Mouse (Mus musculus) megakaryocyte, embryonic 14.5 days (primary cell): ENCODE measurements around the gene Tfip11. TPM values are rescaled to one million over a fixed set of nuclear protein-coding genes. Genes with fewer than 3 reads are reported as not detected.

Experiments
- H3K27me3 ChIP-seq: replicated peaks from 2 replicates; pipeline ENCODE3; 2012; ENCODE audit warnings: inconsistent platforms
- H3K36me3 ChIP-seq: replicated peaks from 2 replicates; pipeline ENCODE3; 2012; ENCODE audit warnings: low read length, inconsistent platforms, mixed read lengths
- H3K4me1 ChIP-seq: 2 replicates; pipeline ENCODE4 v1.6.1; 2012; ENCODE audit warnings: inconsistent platforms
- H3K4me3 ChIP-seq: replicated peaks from 2 replicates; pipeline ENCODE3; 2012; ENCODE audit warnings: moderate library complexity, mild to moderate bottlenecking, inconsistent platforms
- H3K9me3 ChIP-seq: 2 replicates; pipeline ENCODE4 v1.6.1; 2012; ENCODE audit warnings: inconsistent platforms
- FLI1 ChIP-seq: IDR thresholded peaks from 2 replicates; pipeline ENCODE4 v1.6.1; 2012; ENCODE audit warnings: low read length, inconsistent platforms, mixed read lengths
- GATA1 ChIP-seq: IDR thresholded peaks from 3 replicates; pipeline ENCODE4 v1.6.1; 2012; ENCODE audit warnings: mixed read lengths, low read length, inconsistent platforms, borderline replicate concordance
- polyA plus RNA-seq: library from polyadenylated mRNA; stranded (reverse); fragments of >175 nt; gene quantifications from 2 replicates; pipeline ENCODE4 v1.2.3, GENCODE M21; 2012; ENCODE audit warnings: low replicate concordance; ENCODE audit not compliant: insufficient read depth

The Tfip11 gene
- polyA plus RNA-seq, 1 experiment: 35.0 TPM

- Histone ChIP-seq H3K27me3 (no peaks in the 10 kb centered on the region), H3K36me3 (peaks cover 96% of the 10 kb centered on the region), H3K4me3 (peak overlapping the region; percentile 70), H3K9me3 (no peaks in the 10 kb centered on the region), H3K4me1 (peaks cover 93% of the 10 kb centered on the region)
- TF ChIP-seq GATA1 (no peak), FLI1 (no peak)
Measured at GRCm38 (mm10) chr5:112356322-112356721, 30.2 kb downstream of the Tfip11 start.

GRCm38 (mm10) chr5:112359520-112359919 lies 33.4 kb downstream of the Tfip11 start:
- peaks cover 88% of the 10 kb centered on the region for H3K4me1 ChIP-seq

DNA sequence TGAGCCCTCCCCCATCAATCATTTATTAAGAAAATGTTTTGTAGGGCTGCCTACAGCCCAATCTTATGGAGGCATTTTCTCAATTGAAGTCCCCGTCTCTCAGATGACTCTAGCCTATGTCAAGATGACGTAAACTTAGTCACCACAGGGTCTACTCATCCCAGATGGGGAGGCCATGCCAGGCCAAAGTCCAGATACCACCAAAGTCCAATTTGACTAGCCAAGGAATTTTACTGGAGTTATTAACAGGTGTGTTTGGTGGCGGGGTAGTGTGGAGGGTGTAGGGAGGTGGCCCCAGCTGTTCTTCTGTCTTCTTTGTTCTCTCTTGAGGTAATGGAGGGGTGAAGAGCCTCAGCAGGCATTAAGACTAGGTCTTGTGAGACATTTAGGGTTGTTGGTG lies 33.9 kb downstream of the Tfip11 start:
- Histone ChIP-seq H3K27me3 (no peaks in the 10 kb centered on the region), H3K4me1 (peaks cover 88% of the 10 kb centered on the region), H3K4me3 (peak overlapping the region; percentile 88), H3K9me3 (peaks cover 6% of the 10 kb centered on the region), H3K36me3 (peaks cover 95% of the 10 kb centered on the region)
- TF ChIP-seq GATA1: no peak
- no peak for TF ChIP-seq FLI1

More at GRCm38 (mm10) chr5:112359520-112359919, 33.4 kb downstream of the Tfip11 start:
- no peaks in the 10 kb centered on the region for H3K27me3 ChIP-seq
- H3K4me3 ChIP-seq: peak overlapping the region; percentile 88
- H3K9me3 ChIP-seq: peaks cover 6% of the 10 kb centered on the region
- peak; percentile 87 for TF ChIP-seq GATA1
- no peak for TF ChIP-seq FLI1
- peaks cover 95% of the 10 kb centered on the region for H3K36me3 ChIP-seq

- H3K27me3 ChIP-seq: no peaks in the 10 kb centered on the region
- peaks cover 76% of the 10 kb centered on the region for H3K4me1 ChIP-seq
- peaks cover 94% of the 10 kb centered on the region for H3K36me3 ChIP-seq
- H3K9me3 ChIP-seq: peaks cover 6% of the 10 kb centered on the region
- TF ChIP-seq FLI1: no peak
- no peak for TF ChIP-seq GATA1
- H3K4me3 ChIP-seq: no peak overlapping the region
Measured at GRCm38 (mm10) chr5:112364184-112364797, 38.1 kb downstream of the Tfip11 start.

DNA sequence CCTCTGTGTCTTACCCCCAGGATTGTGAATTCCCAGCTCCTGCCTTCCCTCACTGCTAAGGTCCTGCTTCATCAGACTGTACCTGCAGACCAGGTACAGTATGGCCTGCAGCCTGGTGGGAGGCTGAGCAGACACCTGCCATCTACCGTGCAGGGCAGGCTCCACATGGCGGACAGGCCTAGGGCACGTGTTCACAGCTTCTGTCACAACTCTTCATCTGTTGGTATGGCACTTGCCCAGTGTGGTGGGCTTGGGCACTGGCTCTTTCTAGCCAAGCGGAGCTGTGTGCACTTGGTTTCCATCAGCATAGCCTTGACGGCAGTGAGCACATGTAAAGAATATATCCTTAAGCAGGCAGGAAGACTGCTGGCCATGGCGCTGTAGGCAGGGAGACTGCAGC lies 40.7 kb downstream of the Tfip11 start:
- peaks cover 81% of the 10 kb centered on the region for H3K4me1 ChIP-seq
- H3K9me3 ChIP-seq: peaks cover 4% of the 10 kb centered on the region
- TF ChIP-seq GATA1 (no peak), FLI1 (no peak)
- H3K36me3 ChIP-seq: peaks cover 98% of the 10 kb centered on the region
- H3K4me3 ChIP-seq: peak overlapping the region; percentile 19
- no peaks in the 10 kb centered on the region for H3K27me3 ChIP-seq

- Histone ChIP-seq H3K4me3 (no peak overlapping the region), H3K4me1 (peaks cover 81% of the 10 kb centered on the region), H3K9me3 (no peaks in the 10 kb centered on the region), H3K36me3 (peaks cover 98% of the 10 kb centered on the region), H3K27me3 (no peaks in the 10 kb centered on the region)
- TF ChIP-seq GATA1 (no peak), FLI1 (no peak)
Measured at GRCm38 (mm10) chr5:112367338-112367737, 41.2 kb downstream of the Tfip11 start.

DNA sequence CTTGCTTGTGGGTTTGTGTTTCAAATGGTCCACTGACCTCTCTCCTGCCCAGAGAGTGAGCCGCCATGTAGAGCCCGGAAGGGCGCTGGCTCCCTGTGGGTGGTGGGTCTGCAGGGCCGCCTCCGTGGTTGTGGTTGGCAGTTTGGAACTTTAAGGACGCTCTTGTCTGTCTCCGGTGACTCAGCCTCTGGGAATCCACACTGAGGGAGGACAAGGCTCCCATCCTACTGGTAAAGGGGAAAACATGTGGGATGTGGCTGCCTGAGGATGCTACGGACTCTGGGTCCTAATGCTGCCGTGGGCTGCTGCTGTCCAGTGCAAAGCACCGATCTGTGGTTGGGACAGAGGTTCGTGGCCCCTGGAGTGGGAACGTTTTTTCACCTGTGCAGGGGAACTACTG lies 41.8 kb downstream of the Tfip11 start:
- Histone ChIP-seq H3K27me3 (no peaks in the 10 kb centered on the region), H3K4me1 (peaks cover 81% of the 10 kb centered on the region), H3K4me3 (no peak overlapping the region), H3K36me3 (peaks cover 98% of the 10 kb centered on the region), H3K9me3 (no peaks in the 10 kb centered on the region)
- no peak for TF ChIP-seq GATA1
- TF ChIP-seq FLI1: no peak

GRCm38 (mm10) chr5:112368666-112369065 lies 42.5 kb downstream of the Tfip11 start:
- peaks cover 98% of the 10 kb centered on the region for H3K36me3 ChIP-seq
- H3K4me3 ChIP-seq: no peak overlapping the region
- peaks cover 74% of the 10 kb centered on the region for H3K4me1 ChIP-seq
- TF ChIP-seq FLI1 (no peak), GATA1 (no peak)
- H3K27me3 ChIP-seq: no peaks in the 10 kb centered on the region
- no peaks in the 10 kb centered on the region for H3K9me3 ChIP-seq

DNA sequence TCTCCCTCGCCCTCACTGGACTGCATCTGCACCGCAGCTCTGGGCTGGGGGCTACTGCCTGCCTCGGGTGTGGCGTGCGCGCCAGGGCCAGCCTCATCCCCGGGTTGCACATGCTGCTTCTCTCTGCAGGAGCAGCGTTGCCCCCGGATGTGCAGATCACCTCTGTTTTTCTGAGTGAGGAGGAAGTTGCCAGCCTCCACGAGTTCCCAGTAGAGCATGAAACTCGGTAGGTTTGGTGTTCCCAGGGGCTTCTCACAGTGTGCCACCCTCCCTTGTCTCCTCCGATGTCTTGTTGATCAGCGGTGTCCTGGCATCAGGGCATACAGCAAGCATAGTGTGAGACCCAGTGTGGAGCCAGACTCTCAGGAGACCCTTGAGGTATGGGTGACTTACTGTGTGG lies 43.2 kb downstream of the Tfip11 start:
- peaks cover 98% of the 10 kb centered on the region for H3K36me3 ChIP-seq
- no peaks in the 10 kb centered on the region for H3K27me3 ChIP-seq
- peaks cover 68% of the 10 kb centered on the region for H3K4me1 ChIP-seq
- no peak overlapping the region for H3K4me3 ChIP-seq
- TF ChIP-seq FLI1 (no peak), GATA1 (no peak)
- H3K9me3 ChIP-seq: no peaks in the 10 kb centered on the region

DNA sequence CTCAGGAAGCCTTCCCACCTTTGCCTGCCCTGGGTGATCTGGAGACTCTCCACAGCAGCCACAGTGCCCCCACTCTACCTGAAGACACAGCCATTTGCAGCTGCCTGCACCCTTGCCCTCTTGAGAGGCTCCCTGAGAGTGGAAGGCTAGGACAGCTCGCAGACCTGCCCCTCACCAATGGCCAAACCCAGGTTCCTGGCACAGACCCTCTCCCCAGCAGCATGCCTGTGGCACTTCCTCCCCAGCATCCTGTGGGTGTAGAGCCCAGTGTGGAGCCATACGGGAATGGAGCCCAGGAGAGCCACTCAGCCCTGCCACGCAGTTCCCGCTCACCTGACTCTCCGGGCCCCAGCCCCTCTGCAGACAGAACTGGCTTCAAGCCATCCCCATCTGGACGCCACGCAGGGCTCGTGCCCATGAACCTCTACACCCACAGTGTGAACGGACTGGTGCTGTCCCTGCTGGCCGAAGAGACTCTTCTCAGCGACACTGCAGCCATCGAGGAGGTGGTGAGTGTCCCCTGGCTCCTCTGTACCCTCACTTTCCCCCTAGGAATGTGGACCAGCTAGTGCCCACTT lies 44.2 kb downstream of the Tfip11 start:
- Histone ChIP-seq H3K4me1 (peaks cover 67% of the 10 kb centered on the region), H3K9me3 (no peaks in the 10 kb centered on the region), H3K36me3 (peaks cover 98% of the 10 kb centered on the region), H3K27me3 (no peaks in the 10 kb centered on the region), H3K4me3 (peak overlapping the region; percentile 68)
- TF ChIP-seq FLI1 (no peak), GATA1 (no peak)
